Mouse (Mus musculus): ENCODE data around the gene Cyp3a41a. TPM values are rescaled to one million over a fixed set of nuclear protein-coding genes. Genes with fewer than 3 reads are reported as not detected.
"Not testable (repeated sequence)": the region's sequence is repeated elsewhere in the genome, so short reads cannot be mapped to it uniquely, and the experiment has no call there.

Gene Cyp3a41a
- not detected in 2 replicates for polyA plus RNA-seq (2015; fragmentation: Nextera tagmentation; extraction: Ambion mirVana)

DNA sequence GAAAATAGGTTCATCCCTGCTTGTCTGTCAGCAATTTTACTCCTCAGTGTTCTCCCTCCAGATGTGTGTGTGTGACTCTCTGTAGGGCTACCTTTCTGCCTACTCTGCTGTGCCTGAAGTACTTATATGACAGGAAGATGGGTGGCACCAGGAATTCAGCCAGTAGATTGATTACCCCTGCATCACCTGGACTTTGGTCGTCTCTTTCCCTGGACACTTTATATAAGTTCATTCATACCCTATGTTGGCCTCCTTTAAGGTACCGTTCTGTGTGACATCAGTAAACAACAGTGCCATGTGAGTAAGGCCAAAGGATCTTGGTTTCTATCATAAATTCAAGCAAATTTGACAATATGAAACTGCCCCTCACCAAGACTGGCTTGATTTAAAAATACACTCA is at the start of gene Cyp3a41a:
Gene Cyp3a41a (minus strand): TSS at position 101 of the 400 bp plus-strand sequence.
- H3K4me2 ChIP-seq; ATAC-seq (ENCODE audit: insufficient read depth, low FRiP score, low read depth); H3K4me3 ChIP-seq (replicated peaks); H3K27ac ChIP-seq; H3K9me3 ChIP-seq; H3K9ac ChIP-seq; H3K27me3 ChIP-seq (replicated peaks); H3K4me1 ChIP-seq; H3K36me3 ChIP-seq: not testable (repeated sequence)
- WGBS, result 82% methylated on average over 1 of the region's 2 CpGs

GRCm38 (mm10) chr5:145737512-145737911 is 17.6 kb upstream of the Cyp3a41a start:
- ATAC-seq (ENCODE audit: insufficient read depth, low FRiP score, low read depth); H3K27ac ChIP-seq; H3K27me3 ChIP-seq (replicated peaks); H3K9ac ChIP-seq; H3K4me3 ChIP-seq (replicated peaks); H3K4me2 ChIP-seq; H3K4me1 ChIP-seq; H3K9me3 ChIP-seq; H3K36me3 ChIP-seq: not testable (repeated sequence)
- WGBS, result 74% methylated on average over 3 of the region's 3 CpGs

GRCm38 (mm10) chr5:145714296-145714695 is 5.6 kb downstream of the Cyp3a41a start:
- 27% methylated on average over 1 of the region's 1 CpGs for WGBS
- H3K4me3 ChIP-seq (replicated peaks); H3K4me2 ChIP-seq; H3K9me3 ChIP-seq; H3K27ac ChIP-seq; H3K4me1 ChIP-seq; H3K9ac ChIP-seq; H3K36me3 ChIP-seq; ATAC-seq (ENCODE audit: insufficient read depth, low FRiP score, low read depth); H3K27me3 ChIP-seq (replicated peaks): not testable (repeated sequence)

- not testable (repeated sequence) for H3K9ac ChIP-seq; H3K9me3 ChIP-seq; H3K27me3 ChIP-seq (replicated peaks); H3K4me2 ChIP-seq; H3K36me3 ChIP-seq; H3K27ac ChIP-seq; ATAC-seq (ENCODE audit: insufficient read depth, low FRiP score, low read depth); H3K4me1 ChIP-seq; H3K4me3 ChIP-seq (replicated peaks)
- WGBS, result 76% methylated on average over 2 of the region's 2 CpGs
Observed at GRCm38 (mm10) chr5:145707372-145707771, 12.6 kb downstream of the Cyp3a41a start.

- 82% methylated on average over 7 of the region's 7 CpGs for WGBS
- no peak overlapping the region for H3K9ac ChIP-seq
- no peaks in the 10 kb centered on the region for H3K27me3 ChIP-seq (replicated peaks)
- H3K36me3 ChIP-seq, result no peaks in the 10 kb centered on the region
- no peak overlapping the region for H3K27ac ChIP-seq
- no peak overlapping the region for H3K4me2 ChIP-seq
- no peak overlapping the region for H3K4me3 ChIP-seq (replicated peaks)
- peaks cover 7% of the 10 kb centered on the region; the same call in 1 of the 2 replicates for H3K9me3 ChIP-seq
- H3K4me1 ChIP-seq, result no peaks in the 10 kb centered on the region
- no peak for ATAC-seq (ENCODE audit: insufficient read depth, low FRiP score, low read depth)
Observed at GRCm38 (mm10) chr5:145662007-145662406, 57.9 kb downstream of the Cyp3a41a start.

GRCm38 (mm10) chr5:145647779-145648178 is 72.2 kb downstream of the Cyp3a41a start:
- WGBS, result 67% methylated on average over 4 of the region's 4 CpGs
- Histone ChIP-seq H3K9me3 (peaks cover 7% of the 10 kb centered on the region; the same call in 1 of the 2 replicates), H3K27me3 (replicated peaks) (no peaks in the 10 kb centered on the region), H3K4me3 (replicated peaks) (no peak overlapping the region), H3K4me2 (no peak overlapping the region), H3K27ac (no peak overlapping the region), H3K4me1 (no peaks in the 10 kb centered on the region), H3K36me3 (no peaks in the 10 kb centered on the region), H3K9ac (no peak overlapping the region)
- ATAC-seq (ENCODE audit: insufficient read depth, low FRiP score, low read depth), result no peak

Other genes with a start within 250 kb of the Cyp3a41a start
- gene Cyp3a41b, start 135.4 kb downstream of the Cyp3a41a start, polyA plus RNA-seq (2015; fragmentation: Nextera tagmentation; extraction: Ambion mirVana), result not detected in 2 replicates
- gene Cyp3a44, start 85.7 kb upstream of the Cyp3a41a start, polyA plus RNA-seq (2015; fragmentation: Nextera tagmentation; extraction: Ambion mirVana), result not detected in 2 replicates
- gene Cyp3a11, start 159.8 kb upstream of the Cyp3a41a start, polyA plus RNA-seq (2015; fragmentation: Nextera tagmentation; extraction: Ambion mirVana), result 0.58 and 1.3 TPM in 2 replicates

All from stomach, embryonic 15.5 days (tissue).